Mouse (Mus musculus) 3134 (cell line): ENCODE results near the gene Ankrd13b.

ENCODE experiments used
- DNase-seq: peaks from one replicate; pipeline ENCODE4 v3.0.0-alpha.2; 2011; ENCODE audit warnings: low spot score; ENCODE audit not compliant: insufficient read length; ENCODE audit errors: extremely low read depth

The Ankrd13b gene

DNA sequence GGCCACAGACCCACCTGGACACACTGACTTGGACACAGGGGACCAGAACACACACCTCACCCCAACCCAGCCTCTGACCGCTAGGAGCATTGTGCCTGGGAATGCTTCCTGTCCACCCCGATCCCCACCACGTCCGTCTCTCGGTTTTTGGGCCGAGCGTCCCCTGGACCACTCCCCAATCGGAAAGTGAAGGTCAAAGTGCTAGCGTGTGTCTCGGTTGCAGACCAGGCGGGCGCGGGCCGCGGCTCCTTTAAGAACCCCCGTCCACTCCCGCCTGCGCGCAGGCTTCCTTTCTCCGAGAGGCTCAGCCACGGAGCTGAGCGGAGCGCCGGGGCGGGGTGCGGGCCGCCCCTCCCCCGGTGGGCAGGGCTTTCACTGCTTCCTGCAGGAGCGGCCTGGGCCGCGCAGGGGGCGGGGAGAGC lies 3.4 kb upstream of the Ankrd13b start:
- peak; percentile 98 for DNase-seq

GRCm38 (mm10) chr11:77492311-77492871 lies 2.9 kb upstream of the Ankrd13b start:
- peak; percentile 61 for DNase-seq

DNA sequence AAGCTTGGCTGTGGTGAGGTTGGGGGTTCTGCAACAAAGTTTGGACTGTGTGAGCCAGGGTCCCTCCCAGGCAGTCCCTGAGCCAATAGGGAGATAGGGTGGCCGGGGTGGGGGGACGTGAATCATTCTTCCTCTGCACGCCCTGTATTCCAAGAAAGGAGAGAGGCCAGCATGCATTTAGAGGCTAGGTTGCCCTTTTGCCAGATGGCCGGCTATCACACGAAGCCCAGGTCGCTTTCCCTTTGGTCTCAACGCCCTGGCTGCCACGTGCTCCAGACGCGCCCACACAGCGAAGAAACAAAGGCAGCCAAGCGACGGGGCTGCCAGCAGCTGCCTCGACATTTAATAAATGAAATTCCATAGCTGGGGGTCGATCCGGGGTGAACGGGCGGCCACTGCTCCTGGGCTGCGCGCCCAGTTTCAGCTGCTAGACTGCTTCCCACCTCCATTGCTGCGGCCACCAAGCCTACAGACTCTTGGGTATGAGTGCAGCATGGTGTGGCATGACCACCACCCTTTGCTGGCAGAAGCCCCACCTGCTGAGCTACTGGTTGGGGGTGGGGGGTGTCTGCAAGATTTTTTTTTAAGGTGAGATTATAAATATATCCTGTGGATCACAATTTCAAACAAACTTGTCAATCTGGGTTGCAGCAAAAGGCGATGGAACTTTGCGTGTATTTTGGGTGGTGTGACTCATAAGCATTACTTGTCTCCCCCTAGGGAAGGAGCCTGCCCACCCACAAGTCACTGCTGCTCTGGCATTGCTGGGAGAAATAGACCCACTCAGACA lies 2.2 kb upstream of the Ankrd13b start:
- peak; percentile 83 for DNase-seq

- DNase-seq, result peak; percentile 87
Measured at GRCm38 (mm10) chr11:77491123-77491501, 1.6 kb upstream of the Ankrd13b start.

DNA sequence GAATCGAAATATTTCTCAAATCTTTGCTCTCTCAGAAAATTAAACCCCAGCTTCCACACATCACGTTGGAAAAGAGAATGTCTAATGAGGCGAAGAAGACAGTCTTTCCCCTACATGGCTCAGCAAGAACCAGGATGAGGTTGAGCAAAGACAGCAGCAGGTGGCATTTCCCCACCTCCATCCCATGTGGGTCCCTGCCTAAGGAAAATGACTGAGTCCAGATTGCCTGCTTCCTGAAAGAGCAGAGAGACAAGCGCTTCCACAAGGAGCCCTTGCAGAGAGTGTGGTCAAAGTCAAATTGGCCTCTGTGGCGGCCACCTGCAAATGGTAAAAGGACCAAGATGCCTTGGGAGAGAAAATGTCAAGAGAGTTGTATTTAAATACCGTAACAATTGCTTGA lies 973 bp upstream of the Ankrd13b start:
- no peak for DNase-seq

GRCm38 (mm10) chr11:77488771-77489581 lies 502 bp downstream of the Ankrd13b start:
- DNase-seq, result peak; percentile 63

DNA sequence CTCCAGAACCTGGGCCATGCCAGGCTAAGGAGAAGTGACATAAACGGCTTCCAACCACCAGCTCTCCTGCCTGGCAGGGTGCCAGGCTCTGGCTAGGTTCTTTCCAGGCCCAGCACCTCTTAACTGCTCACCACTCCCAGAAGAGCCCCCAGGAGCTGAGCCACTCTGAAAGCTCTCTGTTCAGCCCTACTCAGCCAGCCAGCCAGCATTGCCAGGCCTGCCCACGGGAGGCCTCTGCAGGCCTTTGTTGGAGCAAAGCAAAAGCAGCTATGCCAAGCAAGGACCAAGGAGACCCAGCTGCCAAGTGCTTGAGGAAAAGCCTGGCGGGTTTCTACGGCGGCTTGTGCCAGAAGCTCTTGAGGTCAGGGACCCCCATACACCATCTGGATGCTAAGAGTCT lies 2.7 kb downstream of the Ankrd13b start:
- no peak for DNase-seq

DNA sequence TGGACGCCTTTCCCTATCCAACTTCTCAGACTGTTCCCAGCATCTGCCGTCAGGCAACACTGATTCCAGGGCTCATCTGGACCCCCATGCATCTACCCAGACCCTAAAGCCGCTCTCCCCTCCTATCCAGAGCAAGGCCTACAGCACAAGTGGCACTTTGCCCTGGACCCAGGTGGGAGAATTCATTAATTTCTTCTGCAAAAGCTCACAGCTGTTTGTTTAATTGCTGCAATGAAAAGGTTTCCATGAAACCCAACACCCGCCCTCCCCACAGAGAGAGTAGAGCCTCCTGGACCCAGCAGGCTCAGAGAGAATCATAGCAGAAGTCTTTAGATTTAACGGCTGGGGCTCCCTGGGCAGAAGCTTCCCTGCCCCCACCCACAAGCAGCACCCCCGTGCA lies 4.2 kb downstream of the Ankrd13b start:
- no peak for DNase-seq

DNA sequence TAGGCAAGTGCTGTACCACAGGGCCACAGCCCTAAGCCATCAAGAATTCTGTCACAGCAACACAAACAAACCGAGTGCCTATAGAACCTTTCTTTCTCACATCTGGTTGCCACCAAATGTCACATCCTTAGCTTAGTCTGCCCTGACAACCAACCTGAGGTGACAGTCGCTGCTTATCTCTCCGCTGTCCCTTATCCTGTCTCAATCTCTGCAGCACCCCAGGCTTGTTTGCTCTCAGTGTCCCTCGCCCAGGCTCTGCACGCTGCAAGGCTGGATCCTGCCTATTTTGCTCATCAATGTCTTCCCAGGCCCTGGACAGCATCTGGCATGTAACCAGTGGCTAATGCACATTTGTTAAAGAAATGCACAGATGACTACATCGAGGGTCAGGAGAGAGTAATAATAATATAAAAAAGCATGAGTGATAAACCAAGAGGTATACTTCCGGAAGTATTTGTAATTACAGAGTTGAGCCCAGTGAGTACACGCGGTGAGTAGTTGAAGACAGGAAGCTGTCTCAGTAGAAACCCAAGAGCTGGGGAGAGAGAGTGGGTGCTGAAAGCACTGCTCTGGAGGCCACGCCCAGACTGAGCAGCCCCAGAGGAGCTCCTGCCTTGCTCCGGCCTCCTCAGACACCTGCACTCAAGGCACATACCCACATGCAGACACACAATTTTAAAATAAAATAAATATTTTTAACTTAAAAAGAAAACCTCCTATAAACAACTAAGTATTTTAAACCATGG lies 5.8 kb downstream of the Ankrd13b start:
- DNase-seq, result peak; percentile 52

- peak; percentile 66 for DNase-seq
Measured at GRCm38 (mm10) chr11:77483043-77483442, 6.4 kb downstream of the Ankrd13b start.

DNA sequence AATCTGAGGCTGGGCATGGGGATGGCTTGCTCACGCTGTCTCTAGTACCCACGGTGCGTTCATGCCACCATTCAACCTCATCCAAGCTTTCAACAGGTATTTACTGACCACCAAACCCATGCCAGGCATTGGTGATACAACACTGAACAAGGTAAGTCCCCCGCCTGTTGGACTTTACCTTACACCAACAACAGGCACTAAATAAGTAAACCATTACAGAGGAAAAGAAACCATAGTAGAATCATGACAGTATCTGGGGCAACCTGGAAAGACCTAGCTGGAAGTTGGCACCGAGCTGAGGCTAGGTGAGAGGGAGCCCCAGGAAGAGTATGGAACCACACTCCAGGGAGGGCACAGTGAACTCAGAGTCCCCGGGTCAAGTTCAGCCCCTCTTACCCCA lies 12.6 kb downstream of the Ankrd13b start:
- no peak for DNase-seq

DNA sequence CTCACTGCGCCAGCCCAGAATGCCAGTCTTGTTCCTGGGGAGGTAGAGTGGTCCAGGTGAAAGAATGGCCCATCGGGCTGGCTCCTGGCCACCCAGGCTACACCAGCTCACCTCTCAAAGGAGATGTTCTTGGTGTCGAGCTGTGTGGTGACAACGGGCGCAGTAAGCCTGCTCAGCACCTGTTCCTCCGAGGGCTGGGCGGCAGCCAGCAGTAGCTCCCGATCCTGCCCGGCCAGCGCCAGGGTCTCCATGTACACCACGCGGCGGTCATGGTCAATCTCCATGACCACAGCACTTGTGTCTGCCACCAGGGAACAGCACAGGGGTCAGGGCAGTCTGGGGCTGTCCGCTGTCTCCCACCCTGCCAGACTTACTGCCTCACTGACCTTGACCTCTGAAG lies 13.3 kb downstream of the Ankrd13b start:
- DNase-seq, result no peak

DNA sequence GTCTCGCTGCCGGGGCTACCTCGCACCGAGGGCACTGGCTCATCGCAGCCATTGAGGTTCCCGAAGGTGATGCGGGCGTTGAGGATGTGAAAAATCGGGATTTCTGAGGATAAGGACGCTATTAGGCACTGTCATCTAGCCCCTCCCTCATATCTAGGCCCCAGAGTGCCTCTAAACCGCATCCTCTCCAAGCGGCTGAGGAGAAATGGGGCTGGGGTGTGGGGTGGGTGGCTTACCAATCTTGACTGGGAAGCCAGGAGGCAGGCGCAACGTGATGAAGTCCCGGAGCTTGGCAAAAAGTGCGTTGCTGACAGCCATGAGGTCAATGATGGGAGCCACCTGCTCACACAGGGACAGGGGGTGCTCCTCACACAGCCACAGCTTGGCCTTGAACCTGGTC lies 16.7 kb downstream of the Ankrd13b start:
- no peak for DNase-seq

DNA sequence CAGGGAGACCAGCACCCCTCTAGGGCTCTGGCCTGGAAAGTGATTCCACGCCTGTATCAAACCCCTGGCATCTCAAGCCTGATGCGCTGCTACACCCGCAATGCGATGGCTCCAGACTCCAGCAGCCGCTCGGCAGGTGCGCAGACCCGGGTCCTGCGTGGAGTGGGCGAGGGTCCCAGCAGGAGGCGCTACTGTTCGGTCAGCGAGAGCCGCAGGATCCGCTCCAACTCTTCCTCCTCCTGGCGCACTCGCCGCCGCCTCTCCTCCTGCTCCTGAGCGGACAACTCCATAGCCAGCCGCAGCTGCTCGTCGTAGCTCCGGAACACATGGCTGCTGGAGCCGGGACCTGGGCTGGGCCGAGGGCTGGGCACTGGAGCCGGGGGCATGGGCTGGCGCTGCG lies 18.1 kb downstream of the Ankrd13b start:
- no peak for DNase-seq

- no peak for DNase-seq
Measured at GRCm38 (mm10) chr11:77468397-77468796, 21.1 kb downstream of the Ankrd13b start.

DNA sequence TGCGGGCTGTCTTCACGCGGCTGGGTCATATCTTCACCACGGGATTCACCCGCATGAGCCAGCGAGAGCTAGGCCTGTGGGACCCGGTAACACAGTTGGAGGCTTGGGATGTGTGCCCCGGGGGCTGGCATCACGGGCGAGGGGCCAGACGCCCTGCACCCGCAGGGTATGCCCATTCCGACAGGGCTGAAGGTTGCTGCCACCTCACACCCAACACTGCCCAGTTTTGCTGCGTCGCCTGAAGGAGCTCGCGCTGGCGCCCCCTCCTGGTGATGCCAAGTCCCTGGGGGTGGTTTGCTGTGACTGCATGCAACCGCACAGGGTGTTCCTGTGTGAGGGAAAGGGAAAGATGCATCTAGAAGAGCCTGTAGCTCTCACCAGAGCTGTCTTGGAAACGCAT lies 21.7 kb downstream of the Ankrd13b start:
- peak; percentile 61 for DNase-seq

GRCm38 (mm10) chr11:77467157-77467556 lies 22.3 kb downstream of the Ankrd13b start:
- peak; percentile 73 for DNase-seq

GRCm38 (mm10) chr11:77466544-77466943 lies 22.9 kb downstream of the Ankrd13b start:
- DNase-seq, result no peak

- no peak for DNase-seq
Measured at GRCm38 (mm10) chr11:77465111-77465510, 24.4 kb downstream of the Ankrd13b start.

DNA sequence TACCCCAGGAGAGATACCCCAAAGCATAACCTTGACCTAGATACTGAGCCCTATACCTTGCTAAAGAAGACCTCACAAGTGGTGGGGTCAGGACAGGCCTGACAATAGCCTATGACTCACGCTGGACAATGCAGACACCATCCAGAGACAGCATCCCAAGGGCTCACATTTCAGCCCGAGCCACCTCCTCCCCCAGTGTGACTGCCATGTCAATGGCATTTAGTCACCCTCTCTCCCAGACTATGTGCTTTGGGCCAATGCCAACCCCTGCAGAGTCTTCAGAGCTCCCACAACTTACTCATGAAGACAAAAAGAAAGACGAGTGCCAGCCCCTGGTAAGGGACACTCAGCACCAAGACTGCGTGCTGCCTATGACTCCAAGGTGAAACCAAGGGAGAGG lies 24.8 kb downstream of the Ankrd13b start:
- DNase-seq, result peak; percentile 78

DNA sequence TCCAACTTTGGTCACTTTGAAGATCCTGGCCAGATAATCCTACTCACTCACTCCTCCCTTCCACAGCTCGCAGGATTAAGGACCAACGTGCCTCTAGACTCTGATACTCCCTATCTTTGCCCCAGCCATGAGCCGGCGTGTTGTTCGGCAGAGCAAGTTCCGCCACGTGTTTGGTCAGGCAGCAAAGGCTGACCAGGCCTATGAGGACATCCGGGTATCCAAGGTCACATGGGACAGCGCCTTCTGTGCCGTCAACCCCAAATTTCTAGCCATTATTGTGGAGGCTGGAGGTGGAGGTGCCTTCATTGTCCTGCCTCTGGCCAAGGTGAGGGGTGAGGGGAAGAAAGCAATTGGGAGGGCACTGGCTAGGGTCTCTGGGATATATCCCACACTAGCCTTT lies 25.7 kb downstream of the Ankrd13b start:
- DNase-seq, result no peak
